ENCODE assay signal across 15 mouse cellular contexts in the genomic region with DNA sequence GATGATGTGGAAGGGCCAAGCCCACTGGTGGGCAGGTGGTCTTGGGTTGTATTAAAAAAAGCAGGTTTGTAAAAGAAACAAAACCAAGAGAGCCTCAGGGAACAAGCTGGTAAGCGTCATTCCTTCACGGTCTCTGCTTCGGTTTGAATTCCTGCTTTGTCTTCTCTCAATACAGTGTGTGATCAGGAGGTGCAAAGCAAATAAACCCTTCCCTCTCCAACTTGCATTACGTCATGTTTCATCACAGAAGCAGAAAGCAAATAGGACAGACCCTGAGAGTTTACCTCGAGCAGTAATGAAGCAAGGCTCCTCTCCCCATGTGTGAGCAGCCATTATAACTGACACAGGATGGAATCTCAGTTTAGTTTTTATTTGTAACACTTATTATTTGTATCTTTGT.
"Had no signal": no experiment of that assay in that cellular context is flagged by ENCODE, and none has a peak within 500 bp of the region (broad histone marks: within the 10 kb centered on the region; RNA-seq: fewer than 3 reads in every experiment).

No protein-coding gene starts in this region.

- H3K36me3 ChIP-seq: limb, embryonic 12.5 days; liver, embryonic 13.5 days; midbrain, embryonic 10.5 days; midbrain, embryonic 15.5 days; neural tube, embryonic 13.5 days had no signal

- H3K4me3 ChIP-seq: layer of hippocampus, adult 2 months; limb, embryonic 12.5 days; liver, embryonic 13.5 days; midbrain, embryonic 10.5 days; midbrain, embryonic 15.5 days; neural tube, embryonic 13.5 days had no signal

- H3K4me2 ChIP-seq: limb, embryonic 12.5 days; liver, embryonic 13.5 days; midbrain, embryonic 15.5 days; neural tube, embryonic 13.5 days had no signal

- H3K27ac ChIP-seq: layer of hippocampus, adult 2 months; limb, embryonic 12.5 days; liver, embryonic 13.5 days; midbrain, embryonic 10.5 days; midbrain, embryonic 15.5 days; neural tube, embryonic 13.5 days had no signal

- H3K27me3 ChIP-seq: limb, embryonic 12.5 days; liver, embryonic 13.5 days; midbrain, embryonic 15.5 days; neural tube, embryonic 13.5 days had no signal

- H3K9ac ChIP-seq: limb, embryonic 12.5 days; liver, embryonic 13.5 days; liver, postnatal 0 days; midbrain, embryonic 15.5 days; neural tube, embryonic 13.5 days had no signal

- H3K9me3 ChIP-seq: limb, embryonic 12.5 days; liver, embryonic 13.5 days; midbrain, embryonic 10.5 days; midbrain, embryonic 15.5 days; neural tube, embryonic 13.5 days had no signal

- ATAC-seq: liver, postnatal 0 days; midbrain, embryonic 15.5 days had no signal

- H3K4me1 ChIP-seq: limb, embryonic 12.5 days; liver, embryonic 13.5 days; midbrain, embryonic 15.5 days; neural tube, embryonic 13.5 days had no signal

- DNase-seq: kidney, postnatal 10 days; kidney, postnatal 4 days; liver; liver, embryonic 13.5 days; liver, postnatal 0 days; lung, postnatal 36 days; right cerebral cortex, adult 18-20 months; right cerebral cortex, postnatal 25 days; thymus, adult 2 months; thymus, postnatal 36 days had no signal
